Mouse (Mus musculus): ENCODE data around the gene Eif4e3. TPM values are rescaled to one million over a fixed set of nuclear protein-coding genes. Genes with fewer than 3 reads are reported as not detected.

The Eif4e3 gene
- total and polyA plus RNA-seq, 2 experiments from 2014 or later = 6.0 to 12.9 TPM

DNA sequence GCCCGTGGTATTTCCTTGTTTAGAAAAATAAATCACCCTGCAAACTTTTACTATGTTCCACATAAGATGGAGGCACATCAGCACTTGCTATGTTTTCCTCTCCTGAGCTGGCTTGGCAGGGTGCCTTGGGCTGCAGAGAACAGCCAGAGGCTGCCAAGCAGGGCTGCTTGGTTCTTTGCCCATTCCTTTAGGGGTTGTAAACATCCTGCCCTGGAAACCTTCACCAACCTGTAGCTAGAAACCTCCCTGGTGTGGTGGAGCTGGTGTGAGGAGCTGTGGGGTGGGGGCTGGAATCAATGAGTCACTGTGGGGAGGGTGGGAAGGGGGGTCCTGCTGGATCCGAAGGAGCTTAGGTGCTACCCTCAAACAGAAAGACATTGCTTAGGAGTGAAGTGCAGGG is 61.8 kb downstream of the Eif4e3 start:
- H3K4me1 ChIP-seq (ENCODE audit: insufficient read depth) = peaks cover 4% of the 10 kb centered on the region
- WGBS = 46% methylated on average over 2 of the region's 2 CpGs
- no peaks in the 10 kb centered on the region for H3K36me3 ChIP-seq (ENCODE audit: insufficient read depth)
- DNase-seq (peak; percentile 48), ATAC-seq (no peak)
- no peak for TF ChIP-seq CTCF (IDR thresholded peaks at IDR 0.05; ENCODE audit: low read depth)
- H3K4me3 ChIP-seq (ENCODE audit: low read depth, low read length) = no peak overlapping the region
- no peaks in the 10 kb centered on the region for H3K27me3 ChIP-seq (ENCODE audit: insufficient read depth, low read length)
- no peak overlapping the region for H3K9ac ChIP-seq
- H3K9me3 ChIP-seq (ENCODE audit: low read length) = no peaks in the 10 kb centered on the region
- no peak overlapping the region for H3K27ac ChIP-seq (ENCODE audit: low read depth, low read length)
- no peak overlapping the region for H3K4me2 ChIP-seq (ENCODE audit: low read depth)

DNA sequence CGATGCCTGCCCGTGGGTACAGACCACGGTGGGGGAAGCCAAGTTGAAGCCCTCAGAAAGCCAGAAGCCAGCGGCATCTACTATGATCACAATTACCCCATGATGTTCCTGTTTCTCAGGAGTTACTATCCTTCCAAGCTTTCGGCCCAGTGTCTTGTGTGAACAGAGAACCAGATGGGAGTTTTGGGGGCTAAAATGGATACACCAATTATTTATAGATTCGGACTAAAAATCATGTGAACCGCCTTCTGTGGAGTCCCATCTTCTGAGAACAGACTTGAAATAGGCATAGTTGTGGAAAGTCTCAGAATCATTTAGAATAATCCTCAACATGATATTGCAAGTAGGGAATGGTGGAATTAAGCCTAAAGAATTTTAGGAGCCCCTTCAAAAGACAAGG is 64.1 kb downstream of the Eif4e3 start:
- H3K4me3 ChIP-seq (ENCODE audit: low read depth, low read length) = no peak overlapping the region
- no peaks in the 10 kb centered on the region for H3K9me3 ChIP-seq (ENCODE audit: low read length)
- no peaks in the 10 kb centered on the region for H3K36me3 ChIP-seq (ENCODE audit: insufficient read depth)
- H3K4me2 ChIP-seq (ENCODE audit: low read depth) = no peak overlapping the region
- DNase-seq (no peak), ATAC-seq (no peak)
- H3K27me3 ChIP-seq (ENCODE audit: insufficient read depth, low read length) = no peaks in the 10 kb centered on the region
- WGBS = 82% methylated on average over 7 of the region's 7 CpGs
- no peak overlapping the region for H3K27ac ChIP-seq (ENCODE audit: low read depth, low read length)
- no peak for TF ChIP-seq CTCF (IDR thresholded peaks at IDR 0.05; ENCODE audit: low read depth)
- no peak overlapping the region for H3K9ac ChIP-seq
- peaks cover 7% of the 10 kb centered on the region for H3K4me1 ChIP-seq (ENCODE audit: insufficient read depth)

GRCm38 (mm10) chr6:99600886-99601285 is 65.7 kb downstream of the Eif4e3 start:
- ATAC-seq (no peak), DNase-seq (no peak)
- H3K4me3 ChIP-seq (ENCODE audit: low read depth, low read length) = no peak overlapping the region
- no peak for TF ChIP-seq CTCF (IDR thresholded peaks at IDR 0.05; ENCODE audit: low read depth)
- H3K36me3 ChIP-seq (ENCODE audit: insufficient read depth) = no peaks in the 10 kb centered on the region
- WGBS = 70% methylated on average over 8 of the region's 8 CpGs
- 0 out of 2 replicates have a peak overlapping the region, but pooled peaks have one; percentile 15 for H3K27ac ChIP-seq (ENCODE audit: low read depth, low read length)
- H3K27me3 ChIP-seq (ENCODE audit: insufficient read depth, low read length) = no peaks in the 10 kb centered on the region
- peaks cover 7% of the 10 kb centered on the region for H3K4me1 ChIP-seq (ENCODE audit: insufficient read depth)
- H3K9me3 ChIP-seq (ENCODE audit: low read length) = no peaks in the 10 kb centered on the region
- no peak overlapping the region for H3K9ac ChIP-seq
- H3K4me2 ChIP-seq (ENCODE audit: low read depth) = no peak overlapping the region

DNA sequence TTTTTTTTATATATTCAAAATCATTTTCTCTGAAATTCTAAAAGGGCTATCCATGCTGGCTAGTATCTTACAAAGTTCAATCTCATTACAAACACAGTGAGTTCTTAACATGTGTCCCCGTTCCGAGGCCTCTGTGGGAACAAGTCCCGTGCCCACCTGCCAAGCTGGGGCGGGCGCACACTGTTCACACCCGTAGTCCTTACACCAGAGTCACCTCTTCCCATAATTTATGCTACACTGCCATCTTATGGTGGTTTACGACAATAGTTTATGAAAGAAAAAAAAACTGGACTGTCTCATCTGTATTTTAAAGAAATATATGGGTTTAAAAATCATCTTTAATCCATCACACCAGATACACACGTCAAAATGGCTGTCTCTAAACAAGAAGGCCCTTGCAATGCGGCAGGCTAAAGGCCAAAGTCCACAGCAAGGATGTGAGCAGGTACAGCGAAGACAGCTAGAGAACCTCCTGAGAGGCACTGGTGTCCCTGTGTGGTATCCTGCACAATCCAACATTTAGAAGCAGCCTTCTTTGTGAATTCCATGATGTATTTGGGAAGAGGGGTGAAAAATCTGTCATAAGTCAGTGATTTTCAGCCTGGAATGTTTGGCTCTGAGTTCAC is 66.3 kb downstream of the Eif4e3 start:
- 0 out of 2 replicates have a peak overlapping the region, but pooled peaks have one; percentile 15 for H3K27ac ChIP-seq (ENCODE audit: low read depth, low read length)
- peak; percentile 82 for ATAC-seq

GRCm38 (mm10) chr6:99599651-99600050 is 66.9 kb downstream of the Eif4e3 start:
- Histone ChIP-seq H3K4me1 (ENCODE audit: insufficient read depth) (peaks cover 7% of the 10 kb centered on the region), H3K27ac (ENCODE audit: low read depth, low read length) (peak overlapping the region; percentile 64; the same call in 1 of the 2 replicates), H3K4me3 (ENCODE audit: low read depth, low read length) (no peak overlapping the region), H3K9me3 (ENCODE audit: low read length) (no peaks in the 10 kb centered on the region), H3K4me2 (ENCODE audit: low read depth) (peak overlapping the region; percentile 13), H3K27me3 (ENCODE audit: insufficient read depth, low read length) (no peaks in the 10 kb centered on the region), H3K36me3 (ENCODE audit: insufficient read depth) (no peaks in the 10 kb centered on the region), H3K9ac (0 out of 2 replicates have a peak overlapping the region, but pooled peaks have one; percentile 0)
- DNase-seq (peak; percentile 47), ATAC-seq (peak; percentile 17; the same call in 1 of the 2 replicates)
- no peak for TF ChIP-seq CTCF (IDR thresholded peaks at IDR 0.05; ENCODE audit: low read depth)
- 11% methylated on average over 8 of the region's 8 CpGs for WGBS

More for the DNA sequence above, 66.3 kb downstream of the Eif4e3 start:
- no peaks in the 10 kb centered on the region for H3K9me3 ChIP-seq (ENCODE audit: low read length)
- H3K27me3 ChIP-seq (ENCODE audit: insufficient read depth, low read length) = no peaks in the 10 kb centered on the region
- H3K4me3 ChIP-seq (ENCODE audit: low read depth, low read length) = no peak overlapping the region
- peak; percentile 73 for TF ChIP-seq CTCF (IDR thresholded peaks at IDR 0.05; ENCODE audit: low read depth)
- WGBS = 23% methylated on average over 10 of the region's 10 CpGs
- H3K36me3 ChIP-seq (ENCODE audit: insufficient read depth) = no peaks in the 10 kb centered on the region
- DNase-seq = peak; percentile 86
- peak overlapping the region; percentile 13 for H3K4me2 ChIP-seq (ENCODE audit: low read depth)
- H3K9ac ChIP-seq = no peak overlapping the region
- peaks cover 7% of the 10 kb centered on the region for H3K4me1 ChIP-seq (ENCODE audit: insufficient read depth)

DNA sequence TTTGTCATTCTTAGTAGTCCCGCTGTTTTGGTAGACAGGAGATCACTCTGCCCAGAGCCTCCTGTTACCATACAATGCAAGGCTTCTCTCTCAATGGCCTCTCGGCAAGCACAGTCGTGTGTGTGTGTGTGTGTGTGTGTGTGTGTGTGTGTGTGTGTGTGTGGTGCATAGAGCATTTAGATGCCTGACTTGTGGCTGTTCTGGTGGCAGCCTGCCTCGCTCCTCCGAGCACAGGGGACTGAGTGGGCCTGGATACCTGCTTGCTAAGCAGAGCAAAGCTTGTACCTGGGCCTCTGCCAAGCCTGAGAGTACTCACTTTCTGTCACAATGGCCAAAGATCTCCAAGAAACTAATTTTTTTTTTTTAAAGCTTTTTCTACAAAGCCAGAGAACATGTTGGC is 67.3 kb downstream of the Eif4e3 start:
- ATAC-seq (peak; percentile 25; the same call in 1 of the 2 replicates), DNase-seq (peak; percentile 51)
- no peaks in the 10 kb centered on the region for H3K36me3 ChIP-seq (ENCODE audit: insufficient read depth)
- H3K27ac ChIP-seq (ENCODE audit: low read depth, low read length) = no peak overlapping the region
- H3K4me2 ChIP-seq (ENCODE audit: low read depth) = 0 out of 2 replicates have a peak overlapping the region, but pooled peaks have one; percentile 13
- H3K4me3 ChIP-seq (ENCODE audit: low read depth, low read length) = no peak overlapping the region
- H3K27me3 ChIP-seq (ENCODE audit: insufficient read depth, low read length) = no peaks in the 10 kb centered on the region
- 34% methylated on average over 5 of the region's 5 CpGs for WGBS
- TF ChIP-seq CTCF (IDR thresholded peaks at IDR 0.05; ENCODE audit: low read depth) = no peak
- H3K9me3 ChIP-seq (ENCODE audit: low read length) = no peaks in the 10 kb centered on the region
- H3K9ac ChIP-seq = 0 out of 2 replicates have a peak overlapping the region, but pooled peaks have one; percentile 0
- H3K4me1 ChIP-seq (ENCODE audit: insufficient read depth) = peaks cover 7% of the 10 kb centered on the region

DNA sequence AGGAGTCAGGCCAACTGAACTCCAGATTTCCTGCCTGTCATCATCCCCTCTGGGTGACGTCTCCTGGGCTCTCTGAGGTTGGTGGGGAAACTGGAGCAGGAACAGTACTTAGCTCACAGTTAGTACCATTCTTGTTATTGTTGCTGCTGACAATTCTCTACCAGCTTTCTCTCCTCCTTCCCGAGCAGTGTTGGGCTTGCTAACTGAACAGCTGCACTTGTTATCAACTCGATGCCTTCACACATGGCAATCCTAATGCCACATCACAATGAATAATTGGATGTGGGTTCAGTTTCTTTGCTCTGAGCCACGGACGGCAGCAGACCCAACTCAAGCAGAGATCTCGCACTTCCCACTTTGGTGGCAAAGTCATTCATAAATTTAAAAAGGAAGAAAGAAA is 89.5 kb downstream of the Eif4e3 start:
- no peak overlapping the region for H3K9ac ChIP-seq
- H3K27me3 ChIP-seq (ENCODE audit: insufficient read depth, low read length) = no peaks in the 10 kb centered on the region
- no peak for TF ChIP-seq CTCF (IDR thresholded peaks at IDR 0.05; ENCODE audit: low read depth)
- peak; percentile 74 for ATAC-seq
- 33% methylated on average over 6 of the region's 6 CpGs for WGBS
- no peaks in the 10 kb centered on the region for H3K9me3 ChIP-seq (ENCODE audit: low read length)
- DNase-seq = peak; percentile 25
- no peak overlapping the region for H3K4me2 ChIP-seq (ENCODE audit: low read depth)
- H3K27ac ChIP-seq (ENCODE audit: low read depth, low read length) = no peak overlapping the region
- no peaks in the 10 kb centered on the region for H3K4me1 ChIP-seq (ENCODE audit: insufficient read depth)
- H3K4me3 ChIP-seq (ENCODE audit: low read depth, low read length) = no peak overlapping the region
- H3K36me3 ChIP-seq (ENCODE audit: insufficient read depth) = no peaks in the 10 kb centered on the region
